ENCODE assay signal across 8 mouse cellular contexts in genomic region chr1:80757650-80757976, GRCm38 (mm10). TPM values are rescaled to one million over a fixed set of nuclear protein-coding genes. Genes with fewer than 3 reads are reported as not detected.
DNase-seq lines count a peak whose midpoint lies in the region; ATAC-seq and TF ChIP-seq lines count a peak whose summit lies in the region.

No protein-coding gene starts in this region.

- no peak for TF ChIP-seq CTCF in layer of hippocampus, adult 2 months (conservative IDR thresholded peaks at IDR 0.05)
- TF ChIP-seq CTCF in liver, embryonic 14.5 days (IDR thresholded peaks at IDR 0.05; ENCODE audit: low read depth): no peak

- no peaks in the 10 kb centered on the region for H3K4me1 ChIP-seq in brown adipose tissue, adult 24 weeks (ENCODE audit: control insufficient read depth, insufficient read depth, insufficient read length, low read length)
- H3K4me1 ChIP-seq in forebrain, embryonic 15.5 days: peaks cover 20% of the 10 kb centered on the region
- no peaks in the 10 kb centered on the region; a peak in 2 of 4 replicates for H3K4me1 ChIP-seq in liver, embryonic 14.5 days (replicated peaks; ENCODE audit: control insufficient read depth in 2 of 2, insufficient read depth in 2 of 2, low read length in 1 of 2)

- H3K4me3 ChIP-seq in layer of hippocampus, adult 2 months: peak overlapping the region; percentile 77
- H3K4me3 ChIP-seq in brown adipose tissue, adult 24 weeks (ENCODE audit: insufficient read depth, low read depth, low read length): peak overlapping the region; percentile 71
- peak overlapping the region; percentile 65 for H3K4me3 ChIP-seq in forebrain, embryonic 15.5 days
- peak overlapping the region; percentile 49 to 51; a peak in 3 of 4 replicates for H3K4me3 ChIP-seq in liver, embryonic 14.5 days (ENCODE audit: insufficient read depth in 1 of 2, low read depth in 2 of 2, low read length in 2 of 2)

- peak overlapping the region; percentile 95 for H3K27ac ChIP-seq in layer of hippocampus, adult 2 months
- no peak overlapping the region for H3K27ac ChIP-seq in brown adipose tissue, adult 24 weeks (replicated peaks; ENCODE audit: low read depth, low read length)
- no peak overlapping the region for H3K27ac ChIP-seq in forebrain, embryonic 15.5 days (replicated peaks)
- no peak overlapping the region for H3K27ac ChIP-seq in liver, embryonic 14.5 days

- peak overlapping the region; percentile 59 for H3K9ac ChIP-seq in forebrain, embryonic 15.5 days (replicated peaks)
- no peak overlapping the region for H3K9ac ChIP-seq in liver, embryonic 14.5 days (replicated peaks)

- H3K9me3 ChIP-seq in forebrain, embryonic 15.5 days: no peaks in the 10 kb centered on the region
- no peaks in the 10 kb centered on the region for H3K9me3 ChIP-seq in liver, embryonic 14.5 days (ENCODE audit: control insufficient read depth, low read length)

- DNase-seq in layer of hippocampus, adult 2 months (ENCODE audit: low spot score in 2 of 2): no peak
- DNase-seq in layer of hippocampus, adult 9-10 months (ENCODE audit: low spot score): no peak
- DNase-seq in liver, embryonic 14.5 days (ENCODE audit: low read depth in 3 of 3, low spot score in 3 of 3): no peak
- no peak for DNase-seq in spleen, postnatal 14 days (ENCODE audit: low spot score in 2 of 2)
- no peak for DNase-seq in left cerebral cortex, adult 11 months (ENCODE audit: low spot score)

- no peak for TF ChIP-seq EP300 in liver, embryonic 14.5 days (IDR thresholded peaks at IDR 0.05; ENCODE audit: low read depth)

- 0% methylated on average over 6 of the region's 6 CpGs for WGBS in forebrain, embryonic 15.5 days
- WGBS in liver, embryonic 14.5 days (ENCODE audit: insufficient replicate concordance): under 1% methylated on average over 6 of the region's 6 CpGs

- H3K4me2 ChIP-seq in forebrain, embryonic 15.5 days (replicated peaks): peak overlapping the region; percentile 92
- H3K4me2 ChIP-seq in liver, embryonic 14.5 days (ENCODE audit: low read depth): peak overlapping the region; percentile 55

- H3K27me3 ChIP-seq in forebrain, embryonic 15.5 days: 0 out of 2 replicates have a peak, but pooled peaks cover 2% of the 10 kb centered on the region
- peaks cover 11% of the 10 kb centered on the region; the same call in 1 of the 2 replicates for H3K27me3 ChIP-seq in liver, embryonic 14.5 days (ENCODE audit: control insufficient read depth, insufficient read depth, low read length)

- no peaks in the 10 kb centered on the region for H3K36me3 ChIP-seq in forebrain, embryonic 15.5 days
- no peaks in the 10 kb centered on the region for H3K36me3 ChIP-seq in liver, embryonic 14.5 days (replicated peaks; ENCODE audit: control insufficient read depth, insufficient read depth, low read depth)

- peak; percentile 42 for ATAC-seq in forebrain, embryonic 15.5 days (replicated peaks)
- ATAC-seq in liver, embryonic 14.5 days (ENCODE audit: insufficient read depth): no peak
- ATAC-seq in erythroid progenitor cell, adult 5-6 weeks (replicated peaks; ENCODE audit: low FRiP score, poor library complexity, severe bottlenecking): no peak

RNA-seq across cellular contexts. Expression of gene Dock10, which starts 0.7 kb away (rescaled TPM):
- total RNA-seq in layer of hippocampus, adult 2 months (2021): 100 to 1,000 TPM in 1 of 2 experiments, 10 to 100 TPM in 1; 98.7 to 103 TPM
- polyA plus RNA-seq in brown adipose tissue, adult 24 weeks (2012; ENCODE audit: insufficient read depth, insufficient read length, missing spikeins): 2.2 and 3.4 TPM in 2 replicates
- polyA plus RNA-seq in forebrain, embryonic 15.5 days (2015; fragmentation: Nextera tagmentation; extraction: Ambion mirVana): 1.9 and 2.1 TPM in 2 replicates
- polyA plus RNA-seq in liver, embryonic 14.5 days (2012; rRNA removed): 2.2 and 3.5 TPM in 2 replicates
- 2.6 and 3.6 TPM in 2 replicates for polyA plus RNA-seq in liver, embryonic 14.5 days (2014; fragmentation: Nextera tagmentation; extraction: Ambion mirVana)
- 18.9 and 26.7 TPM in 2 replicates for total RNA-seq in erythroid progenitor cell, adult 5-6 weeks (2015; ENCODE audit: low replicate concordance)
- total RNA-seq in erythroid progenitor cell, adult 5-6 weeks (2017; ENCODE audit: low replicate concordance): 15.8 and 17.8 TPM in 2 replicates
